Mouse (Mus musculus): ENCODE data around the gene Colq. TPM values are rescaled to one million over a fixed set of nuclear protein-coding genes. Genes with fewer than 3 reads are reported as not detected.

Gene Colq
- polyA plus RNA-seq, 1 experiment from 2014 or later = 0.08 TPM

DNA sequence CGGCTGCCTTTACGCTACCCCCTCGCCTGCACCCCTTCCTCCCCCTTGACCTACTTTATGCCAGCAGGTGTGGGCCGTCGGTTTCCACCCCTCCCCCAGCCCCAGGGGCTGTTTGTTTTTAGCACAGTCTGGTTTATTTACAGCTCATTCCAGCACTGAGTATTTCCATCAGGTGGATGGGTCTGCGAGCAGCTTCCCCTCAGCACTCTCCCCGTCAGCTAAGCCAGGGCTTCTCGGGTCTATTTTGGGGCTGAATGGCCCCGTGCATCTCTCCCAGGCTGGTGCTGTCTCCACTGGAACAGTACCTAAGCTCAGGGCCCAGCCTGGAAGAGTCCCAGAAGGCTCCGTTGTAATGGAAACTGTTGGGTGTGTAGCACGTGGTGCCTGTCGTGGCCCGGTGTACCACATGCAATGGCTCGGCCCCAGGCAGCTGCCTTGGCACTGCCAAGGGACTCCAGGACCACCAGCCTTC is 35.1 kb downstream of the Colq start:
- 73% methylated on average over 14 of the region's 14 CpGs for WGBS
- no peak overlapping the region for H3K4me2 ChIP-seq (ENCODE audit: low read length)

DNA sequence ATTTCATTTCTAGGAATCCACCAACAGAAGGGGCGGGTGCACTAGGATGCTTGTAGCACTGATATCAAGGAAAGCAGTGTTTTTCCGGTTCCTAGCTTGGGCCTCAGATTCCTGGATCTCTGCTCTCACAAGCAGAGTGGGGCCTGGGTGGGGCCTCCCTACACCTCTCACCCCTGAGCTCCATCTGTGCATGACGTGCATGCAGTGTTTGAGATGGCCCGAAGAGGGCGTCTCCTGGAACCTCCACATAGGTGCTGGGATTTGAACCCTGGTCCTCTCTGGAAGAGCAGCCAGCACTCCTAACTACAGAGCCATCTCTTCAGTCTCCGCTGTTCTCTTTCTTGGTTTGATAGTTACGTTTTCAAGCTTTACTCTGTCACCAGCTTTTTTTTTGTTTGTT is 36.1 kb downstream of the Colq start:
- ATAC-seq (no peak), DNase-seq (ENCODE audit: low spot score) (no peak)
- Histone ChIP-seq H3K4me1 (ENCODE audit: control insufficient read depth, insufficient read depth, low read length) (no peaks in the 10 kb centered on the region), H3K27ac (ENCODE audit: low read depth, low read length) (no peak overlapping the region), H3K9ac (ENCODE audit: low read length) (no peak overlapping the region), H3K27me3 (replicated peaks; ENCODE audit: control insufficient read depth, insufficient read depth, low read length) (no peaks in the 10 kb centered on the region), H3K9me3 (replicated peaks; ENCODE audit: control insufficient read depth, low read length) (no peaks in the 10 kb centered on the region), H3K4me3 (ENCODE audit: low read depth, low read length) (no peak overlapping the region), H3K4me2 (ENCODE audit: low read length) (no peak overlapping the region), H3K36me3 (ENCODE audit: control insufficient read depth, insufficient read depth, low read length) (no peaks in the 10 kb centered on the region)
- 90% methylated on average over 7 of the region's 7 CpGs for WGBS

More for the DNA sequence above, 35.1 kb downstream of the Colq start:
- no peak overlapping the region for H3K27ac ChIP-seq (ENCODE audit: low read depth, low read length)
- H3K4me1 ChIP-seq (ENCODE audit: control insufficient read depth, insufficient read depth, low read length) = no peaks in the 10 kb centered on the region
- ATAC-seq (no peak), DNase-seq (ENCODE audit: low spot score) (no peak)
- no peak overlapping the region for H3K9ac ChIP-seq (ENCODE audit: low read length)
- H3K4me3 ChIP-seq (ENCODE audit: low read depth, low read length) = no peak overlapping the region
- no peaks in the 10 kb centered on the region for H3K27me3 ChIP-seq (replicated peaks; ENCODE audit: control insufficient read depth, insufficient read depth, low read length)
- no peaks in the 10 kb centered on the region for H3K9me3 ChIP-seq (replicated peaks; ENCODE audit: control insufficient read depth, low read length)
- H3K36me3 ChIP-seq (ENCODE audit: control insufficient read depth, insufficient read depth, low read length) = no peaks in the 10 kb centered on the region

DNA sequence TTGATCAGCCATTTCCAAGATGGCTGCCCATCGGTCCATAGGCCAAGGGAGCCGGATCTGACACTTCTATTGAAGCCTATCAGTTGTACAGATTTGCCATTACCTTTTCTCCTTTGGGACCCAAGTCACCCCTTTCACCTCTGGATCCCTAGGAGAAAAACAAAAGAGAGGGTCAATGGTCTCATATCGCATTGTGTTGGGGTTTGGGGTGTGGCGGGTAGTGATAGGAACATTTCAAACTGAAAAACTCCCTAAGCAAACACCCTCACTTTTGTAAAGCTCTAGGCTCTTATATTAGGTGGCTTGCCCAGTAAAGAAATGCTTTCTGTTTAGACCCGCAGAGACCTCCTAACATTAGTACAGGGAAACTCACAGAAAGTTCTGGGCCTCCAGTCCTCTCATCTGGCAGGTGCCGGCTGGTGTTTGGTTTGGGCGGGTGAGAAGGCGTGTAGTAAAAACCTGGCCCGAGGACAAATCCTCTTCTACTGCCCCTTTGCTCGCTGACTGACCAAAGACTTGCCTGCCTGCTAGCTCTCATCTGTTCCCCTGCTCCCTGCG is 47.2 kb downstream of the Colq start:
- DNase-seq (ENCODE audit: low spot score) (no peak), ATAC-seq (no peak)
- H3K4me1 ChIP-seq (ENCODE audit: control insufficient read depth, insufficient read depth, low read length) = no peaks in the 10 kb centered on the region
- H3K36me3 ChIP-seq (ENCODE audit: control insufficient read depth, insufficient read depth, low read length) = no peaks in the 10 kb centered on the region
- no peak overlapping the region for H3K4me3 ChIP-seq (ENCODE audit: low read depth, low read length)
- H3K27me3 ChIP-seq (replicated peaks; ENCODE audit: control insufficient read depth, insufficient read depth, low read length) = no peaks in the 10 kb centered on the region
- no peaks in the 10 kb centered on the region for H3K9me3 ChIP-seq (replicated peaks; ENCODE audit: control insufficient read depth, low read length)
- no peak overlapping the region for H3K27ac ChIP-seq (ENCODE audit: low read depth, low read length)
- H3K9ac ChIP-seq (ENCODE audit: low read length) = no peak overlapping the region
- no peak overlapping the region for H3K4me2 ChIP-seq (ENCODE audit: low read length)
- WGBS = 88% methylated on average over 11 of the region's 11 CpGs

DNA sequence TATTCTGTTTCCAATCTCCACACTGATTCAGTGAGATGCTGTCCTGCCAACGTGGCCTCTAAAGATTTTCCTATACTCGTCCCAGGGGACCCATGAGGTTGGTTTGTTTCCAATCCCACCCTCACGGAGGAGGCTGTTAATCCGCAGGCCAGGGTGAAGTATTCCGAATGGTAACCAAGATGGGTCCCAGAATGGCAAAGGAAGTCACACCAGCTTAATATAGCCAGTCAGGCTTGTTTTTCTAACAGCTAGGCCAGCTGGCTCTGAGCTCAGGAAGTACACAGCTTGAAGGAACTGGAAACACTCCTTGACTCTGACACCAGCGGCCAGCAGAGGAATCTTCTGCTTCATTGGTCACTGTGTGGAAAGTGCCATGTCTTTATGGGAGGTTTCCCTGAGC is 53.8 kb downstream of the Colq start:
- no peak overlapping the region for H3K4me3 ChIP-seq (ENCODE audit: low read depth, low read length)
- no peak for ATAC-seq
- no peak overlapping the region for H3K9ac ChIP-seq (ENCODE audit: low read length)
- H3K36me3 ChIP-seq (ENCODE audit: control insufficient read depth, insufficient read depth, low read length) = no peaks in the 10 kb centered on the region
- no peak overlapping the region for H3K27ac ChIP-seq (ENCODE audit: low read depth, low read length)
- no peaks in the 10 kb centered on the region for H3K9me3 ChIP-seq (replicated peaks; ENCODE audit: control insufficient read depth, low read length)
- 75% methylated on average over 6 of the region's 6 CpGs for WGBS
- no peak for DNase-seq (ENCODE audit: low spot score)
- no peaks in the 10 kb centered on the region for H3K4me1 ChIP-seq (ENCODE audit: control insufficient read depth, insufficient read depth, low read length)
- H3K4me2 ChIP-seq (ENCODE audit: low read length) = no peak overlapping the region
- H3K27me3 ChIP-seq (replicated peaks; ENCODE audit: control insufficient read depth, insufficient read depth, low read length) = no peaks in the 10 kb centered on the region

DNA sequence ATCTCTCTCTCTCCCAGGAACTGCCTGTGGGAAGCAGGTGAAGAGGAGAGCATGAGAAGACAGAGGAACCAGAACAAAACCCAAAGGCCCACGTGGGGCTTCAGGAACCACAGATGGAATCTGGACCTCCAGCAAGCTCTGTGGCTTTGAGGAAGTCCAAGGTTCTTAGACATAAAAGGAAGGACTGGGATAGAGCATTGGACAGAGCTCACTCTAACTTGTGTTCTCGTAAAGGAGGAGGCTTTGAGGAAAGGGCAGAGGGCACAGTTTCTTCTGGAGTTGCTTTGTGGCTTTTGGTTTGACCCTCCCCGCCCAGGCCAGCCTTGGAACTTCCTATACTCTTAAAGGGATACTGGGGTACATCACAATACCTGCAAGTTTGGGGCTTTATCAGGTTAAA is 58.5 kb downstream of the Colq start:
- Histone ChIP-seq H3K4me3 (ENCODE audit: low read depth, low read length) (no peak overlapping the region), H3K9ac (ENCODE audit: low read length) (no peak overlapping the region), H3K4me2 (ENCODE audit: low read length) (no peak overlapping the region), H3K27me3 (replicated peaks; ENCODE audit: control insufficient read depth, insufficient read depth, low read length) (no peaks in the 10 kb centered on the region), H3K36me3 (ENCODE audit: control insufficient read depth, insufficient read depth, low read length) (no peaks in the 10 kb centered on the region), H3K9me3 (replicated peaks; ENCODE audit: control insufficient read depth, low read length) (no peaks in the 10 kb centered on the region), H3K4me1 (ENCODE audit: control insufficient read depth, insufficient read depth, low read length) (no peaks in the 10 kb centered on the region), H3K27ac (ENCODE audit: low read depth, low read length) (no peak overlapping the region)
- ATAC-seq (no peak), DNase-seq (ENCODE audit: low spot score) (no peak)
- WGBS = 68% methylated on average over 3 of the region's 3 CpGs

DNA sequence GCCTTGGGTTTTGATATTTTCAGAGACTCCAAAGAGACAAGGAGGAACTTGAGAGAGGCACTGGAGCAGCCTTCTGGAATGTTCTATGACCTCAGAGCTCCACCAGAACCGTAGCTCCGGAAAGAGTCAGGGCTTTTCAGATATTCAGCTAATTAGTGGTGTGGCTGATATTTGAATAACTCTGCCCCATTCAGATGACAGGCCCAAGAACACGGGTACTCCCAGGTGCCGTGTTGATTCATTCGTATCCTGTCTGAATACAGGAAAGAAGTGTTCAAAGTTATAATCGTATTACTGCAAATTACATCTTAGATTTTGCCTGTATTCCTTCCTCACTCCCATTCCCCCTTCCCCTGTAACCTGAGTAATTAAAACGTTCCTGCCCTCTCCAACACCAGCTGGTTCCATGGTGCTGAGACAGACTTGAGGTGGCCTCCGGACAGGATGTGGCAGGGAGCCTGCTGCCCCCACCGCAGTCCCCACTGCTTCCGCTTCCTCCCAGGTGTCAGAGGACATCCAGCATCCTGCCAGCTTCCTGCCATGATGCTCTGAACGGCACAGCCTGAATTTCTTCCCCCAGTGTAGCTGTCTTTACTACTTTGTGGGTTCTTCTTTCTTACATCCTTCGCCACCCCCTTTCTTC is 59.5 kb downstream of the Colq start:
- Histone ChIP-seq H3K9me3 (replicated peaks; ENCODE audit: control insufficient read depth, low read length) (no peaks in the 10 kb centered on the region), H3K27me3 (replicated peaks; ENCODE audit: control insufficient read depth, insufficient read depth, low read length) (no peaks in the 10 kb centered on the region), H3K4me1 (ENCODE audit: control insufficient read depth, insufficient read depth, low read length) (no peaks in the 10 kb centered on the region), H3K27ac (ENCODE audit: low read depth, low read length) (no peak overlapping the region), H3K9ac (ENCODE audit: low read length) (no peak overlapping the region), H3K4me3 (ENCODE audit: low read depth, low read length) (no peak overlapping the region), H3K4me2 (ENCODE audit: low read length) (no peak overlapping the region), H3K36me3 (ENCODE audit: control insufficient read depth, insufficient read depth, low read length) (no peaks in the 10 kb centered on the region)
- ATAC-seq (no peak), DNase-seq (ENCODE audit: low spot score) (no peak)
- 72% methylated on average over 12 of the region's 12 CpGs for whole genome bisulfite sequencing

DNA sequence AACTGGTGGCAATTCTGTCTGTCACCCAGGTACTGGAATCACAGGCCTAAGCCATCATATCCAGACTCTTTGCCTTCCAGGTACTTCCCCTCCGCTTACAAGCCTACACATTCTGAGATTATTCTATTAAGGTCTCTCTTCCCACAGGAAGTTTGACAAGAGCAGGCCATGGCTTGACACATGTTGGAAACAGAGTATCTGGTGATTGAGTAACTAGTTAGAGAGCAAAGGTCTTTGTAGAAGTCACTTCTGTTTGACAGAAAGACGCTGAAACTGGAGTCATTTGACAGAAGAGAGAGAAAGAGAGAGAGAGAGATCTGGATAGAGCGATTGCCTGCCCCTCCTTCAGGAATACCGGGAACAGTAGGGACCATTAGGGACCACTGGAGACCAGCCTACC is 60.3 kb downstream of the Colq start:
- no peak for ATAC-seq
- H3K9ac ChIP-seq (ENCODE audit: low read length) = no peak overlapping the region
- DNase-seq (ENCODE audit: low spot score) = no peak
- no peaks in the 10 kb centered on the region for H3K27me3 ChIP-seq (replicated peaks; ENCODE audit: control insufficient read depth, insufficient read depth, low read length)
- no peak overlapping the region for H3K4me3 ChIP-seq (ENCODE audit: low read depth, low read length)
- H3K4me1 ChIP-seq (ENCODE audit: control insufficient read depth, insufficient read depth, low read length) = no peaks in the 10 kb centered on the region
- no peaks in the 10 kb centered on the region for H3K36me3 ChIP-seq (ENCODE audit: control insufficient read depth, insufficient read depth, low read length)
- WGBS = 89% methylated on average over 4 of the region's 4 CpGs
- no peak overlapping the region for H3K27ac ChIP-seq (ENCODE audit: low read depth, low read length)
- H3K9me3 ChIP-seq (replicated peaks; ENCODE audit: control insufficient read depth, low read length) = no peaks in the 10 kb centered on the region
- no peak overlapping the region for H3K4me2 ChIP-seq (ENCODE audit: low read length)

DNA sequence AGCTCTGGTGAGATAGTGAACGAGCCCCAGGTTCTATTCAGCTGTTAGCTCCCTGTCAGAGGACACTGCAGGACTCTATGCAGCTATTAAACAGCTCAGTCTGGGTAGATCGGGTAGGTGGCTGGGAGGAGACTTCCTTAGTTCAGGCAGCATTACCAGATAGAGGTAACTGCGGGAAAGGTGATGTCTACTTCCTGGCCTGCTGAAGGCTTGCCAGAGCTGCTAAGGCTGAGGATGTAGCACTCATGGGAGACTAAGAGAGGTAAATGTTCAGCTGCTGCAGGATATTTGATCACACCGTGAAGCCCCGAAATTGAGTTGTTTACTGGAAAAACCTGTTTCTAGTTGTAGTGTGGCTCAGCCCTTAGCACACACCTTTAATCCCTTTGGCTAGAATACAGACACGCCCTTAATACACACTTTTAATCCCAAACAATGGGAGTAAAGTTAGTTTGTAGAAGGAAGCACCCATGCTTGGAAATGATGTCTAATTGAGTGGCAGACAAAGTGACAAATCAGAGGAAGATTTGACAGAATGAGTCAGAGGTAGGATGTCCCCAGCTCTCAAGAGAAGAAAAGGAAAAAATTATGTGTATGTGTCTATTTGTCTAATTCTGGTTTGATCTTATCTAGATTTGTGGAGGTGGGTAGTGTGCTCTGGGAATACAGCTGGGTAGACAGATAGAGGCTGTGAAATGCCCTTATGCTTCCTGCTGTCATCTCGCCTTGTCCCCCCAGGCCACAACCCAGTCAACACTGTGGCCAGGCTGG is 65.9 kb downstream of the Colq start:
- Histone ChIP-seq H3K4me2 (ENCODE audit: low read length) (no peak overlapping the region), H3K36me3 (ENCODE audit: control insufficient read depth, insufficient read depth, low read length) (no peaks in the 10 kb centered on the region), H3K9ac (ENCODE audit: low read length) (no peak overlapping the region), H3K9me3 (replicated peaks; ENCODE audit: control insufficient read depth, low read length) (no peaks in the 10 kb centered on the region), H3K4me1 (ENCODE audit: control insufficient read depth, insufficient read depth, low read length) (no peaks in the 10 kb centered on the region), H3K27me3 (replicated peaks; ENCODE audit: control insufficient read depth, insufficient read depth, low read length) (no peaks in the 10 kb centered on the region), H3K4me3 (ENCODE audit: low read depth, low read length) (no peak overlapping the region), H3K27ac (ENCODE audit: low read depth, low read length) (no peak overlapping the region)
- DNase-seq (ENCODE audit: low spot score) (no peak), ATAC-seq (no peak)
- WGBS = 83% methylated on average over 7 of the region's 7 CpGs

DNA sequence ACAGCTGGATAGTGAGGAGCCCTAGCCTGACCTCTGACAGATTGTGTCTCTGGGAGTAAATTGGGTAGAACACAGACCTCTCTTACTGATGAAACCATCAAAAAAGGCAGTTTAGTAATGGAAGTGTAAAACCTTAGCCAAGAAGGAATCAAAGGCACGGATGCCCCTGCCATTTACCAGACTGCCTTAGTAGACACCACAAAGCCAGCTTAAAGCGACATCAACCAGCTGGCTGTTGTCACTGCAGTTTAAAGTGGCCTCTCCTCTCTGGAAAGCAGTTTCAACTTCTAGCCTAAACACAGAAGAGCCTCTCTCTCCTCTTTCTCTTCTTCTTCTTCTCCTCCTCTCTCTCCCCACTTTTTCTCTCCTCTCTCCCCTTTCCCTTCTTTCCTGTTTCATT is 69.8 kb downstream of the Colq start:
- Histone ChIP-seq H3K9me3 (replicated peaks; ENCODE audit: control insufficient read depth, low read length) (no peaks in the 10 kb centered on the region), H3K9ac (ENCODE audit: low read length) (no peak overlapping the region), H3K4me3 (ENCODE audit: low read depth, low read length) (no peak overlapping the region), H3K4me2 (ENCODE audit: low read length) (no peak overlapping the region), H3K4me1 (ENCODE audit: control insufficient read depth, insufficient read depth, low read length) (no peaks in the 10 kb centered on the region), H3K36me3 (ENCODE audit: control insufficient read depth, insufficient read depth, low read length) (no peaks in the 10 kb centered on the region), H3K27ac (ENCODE audit: low read depth, low read length) (no peak overlapping the region), H3K27me3 (replicated peaks; ENCODE audit: control insufficient read depth, insufficient read depth, low read length) (no peaks in the 10 kb centered on the region)
- WGBS = 84% methylated on average over 2 of the region's 2 CpGs
- DNase-seq (ENCODE audit: low spot score) (no peak), ATAC-seq (no peak)

Measured in forebrain, embryonic 14.5 days (tissue).